Mouse (Mus musculus) CH12.LX (cell line): ENCODE measurements around the gene Vav1. TPM values are rescaled to one million over a fixed set of nuclear protein-coding genes. Genes with fewer than 3 reads are reported as not detected.

Experiments used
- DNase-seq: peaks from one replicate; pipeline ENCODE4 v3.0.0-alpha.2; 2013; ENCODE audit errors: extremely low read depth
- H3K27ac ChIP-seq: 2 replicates; pipeline ENCODE4 v1.5.1; 2012; ENCODE audit warnings: low read depth, mild to moderate bottlenecking, control low read depth, moderate library complexity; ENCODE audit not compliant: insufficient read depth
- H3K27me3 ChIP-seq: replicated peaks from 2 replicates; pipeline ENCODE3; 2012; ENCODE audit warnings: inconsistent platforms
- H3K36me3 ChIP-seq, 2 experiments: replicated peaks in 1 of 2; 2 replicates each; pipeline versions ENCODE3 to v1.6.1; 2012; ENCODE audit warnings: inconsistent platforms in 1 of 2, low read length in 1 of 2, mild to moderate bottlenecking in 1 of 2, mixed read lengths in 1 of 2, moderate library complexity in 1 of 2; ENCODE audit not compliant: control insufficient read depth in 1 of 2, insufficient read depth in 1 of 2
- H3K4me1 ChIP-seq, 2 experiments: 2 replicates each; pipeline ENCODE4 v1.6.1; 2012; ENCODE audit warnings: inconsistent platforms in 1 of 2, moderate library complexity in 1 of 2; ENCODE audit not compliant: insufficient read depth in 2 of 2, control insufficient read depth in 1 of 2
- H3K4me2 ChIP-seq: 2 replicates; pipeline ENCODE4 v1.6.1; 2012; ENCODE audit warnings: low read depth, mild to moderate bottlenecking, control low read depth; ENCODE audit not compliant: poor library complexity, insufficient read depth, severe bottlenecking
- H3K4me3 ChIP-seq, 3 experiments: fragments of 150-350 bp in 1 of 3; sonication (generic) in 1 of 3; replicated peaks in 1 of 3; 2 replicates each; pipeline versions ENCODE3 to v1.5.1; 2011 to 2012; ENCODE audit warnings: low read depth in 2 of 3, low read length in 2 of 3, mild to moderate bottlenecking in 2 of 3, moderate library complexity in 2 of 3, control low read depth in 1 of 3, improper control_type of control experiment in 1 of 3, inconsistent platforms in 1 of 3, mixed read lengths in 1 of 3; ENCODE audit not compliant: poor library complexity in 1 of 3
- H3K79me2 ChIP-seq: replicated peaks from 2 replicates; pipeline ENCODE4 v1.6.1; 2012; ENCODE audit warnings: mild to moderate bottlenecking, moderate library complexity; ENCODE audit not compliant: control insufficient read depth, poor library complexity, insufficient read depth, severe bottlenecking; ENCODE audit errors: extremely low read depth
- H3K9ac ChIP-seq: 2 replicates; pipeline ENCODE4 v1.6.1; 2012; ENCODE audit warnings: low read depth, mild to moderate bottlenecking, control low read depth, moderate library complexity; ENCODE audit not compliant: insufficient read depth
- H3K9me3 ChIP-seq: replicated peaks from 2 replicates; pipeline ENCODE3; 2012; ENCODE audit warnings: low read length, inconsistent platforms, mixed read lengths
- CHD1 ChIP-seq: IDR thresholded peaks from 2 replicates; pipeline ENCODE4 v1.6.1; 2012; ENCODE audit warnings: low read depth, low read length, improper control_type of control experiment, inconsistent platforms
- CHD2 ChIP-seq: IDR thresholded peaks from 2 replicates; pipeline ENCODE4 v1.6.1; 2011; ENCODE audit warnings: low read length, improper control_type of control experiment
- CTCF ChIP-seq, 2 experiments: IDR thresholded peaks in 1 of 2; conservative IDR thresholded peaks in 1 of 2; 2 replicates each; pipeline ENCODE4 v1.5.1; 2011 to 2012; ENCODE audit warnings: low read depth in 2 of 2, low read length in 2 of 2, improper control_type of control experiment in 1 of 2, inconsistent platforms in 1 of 2, mild to moderate bottlenecking in 1 of 2, moderate library complexity in 1 of 2
- JUN ChIP-seq: IDR thresholded peaks from 2 replicates; pipeline ENCODE4 v1.6.1; 2011; ENCODE audit warnings: low read depth, mild to moderate bottlenecking, low read length, improper control_type of control experiment, moderate library complexity; ENCODE audit not compliant: insufficient read depth
- JUND ChIP-seq: conservative IDR thresholded peaks from 2 replicates; pipeline ENCODE4 v1.6.1; 2011; ENCODE audit warnings: low read depth, low read length, improper control_type of control experiment
- KAT2A ChIP-seq: IDR thresholded peaks from 2 replicates; pipeline ENCODE4 v1.6.1; 2012; ENCODE audit warnings: low read length, improper control_type of control experiment, inconsistent platforms; ENCODE audit not compliant: insufficient replicate concordance
- MAZ ChIP-seq: IDR thresholded peaks from 2 replicates; pipeline ENCODE4 v1.6.1; 2012; ENCODE audit warnings: low read depth, mild to moderate bottlenecking, inconsistent platforms, low read length, improper control_type of control experiment, moderate library complexity
- MEF2A ChIP-seq: IDR thresholded peaks from 2 replicates; pipeline ENCODE4 v1.6.1; 2014; ENCODE audit warnings: low read depth, mild to moderate bottlenecking, inconsistent platforms, low read length, improper control_type of control experiment, borderline replicate concordance
- MXI1 ChIP-seq: IDR thresholded peaks from 2 replicates; pipeline ENCODE4 v1.6.1; 2011; ENCODE audit warnings: mild to moderate bottlenecking, low read depth, low read length, improper control_type of control experiment
- MYC ChIP-seq: IDR thresholded peaks from 2 replicates; pipeline ENCODE4 v1.6.1; 2011; ENCODE audit warnings: low read depth, mild to moderate bottlenecking, improper control_type of control experiment, low read length
- NELFE ChIP-seq: IDR thresholded peaks from 2 replicates; pipeline ENCODE4 v1.6.1; 2011; ENCODE audit warnings: low read depth, low read length, improper control_type of control experiment
- POLR2AphosphoS2 ChIP-seq: IDR thresholded peaks from 2 replicates; pipeline ENCODE4 v1.6.1; 2011; ENCODE audit warnings: low read depth, low read length, improper control_type of control experiment
- RAD21 ChIP-seq: IDR thresholded peaks from 2 replicates; pipeline ENCODE4 v1.6.1; 2011; ENCODE audit warnings: low read depth, mild to moderate bottlenecking, low read length, improper control_type of control experiment, moderate library complexity
- RCOR1 ChIP-seq: conservative IDR thresholded peaks from 2 replicates; pipeline ENCODE4 v1.6.1; 2012; ENCODE audit warnings: low read depth, mild to moderate bottlenecking, inconsistent platforms, low read length, improper control_type of control experiment
- SMC3 ChIP-seq: IDR thresholded peaks from 2 replicates; pipeline ENCODE4 v1.6.1; 2011; ENCODE audit warnings: low read depth, low read length, improper control_type of control experiment
- TBP ChIP-seq: conservative IDR thresholded peaks from 2 replicates; pipeline ENCODE4 v1.6.1; 2011; ENCODE audit warnings: low read depth, low read length, improper control_type of control experiment
- USF1 ChIP-seq: IDR thresholded peaks from 2 replicates; pipeline ENCODE4 v1.6.1; 2014; ENCODE audit warnings: low read depth, mild to moderate bottlenecking, inconsistent platforms, low read length, improper control_type of control experiment
- USF2 ChIP-seq: conservative IDR thresholded peaks from 2 replicates; pipeline ENCODE4 v1.6.1; 2011; ENCODE audit warnings: low read depth, low read length, improper control_type of control experiment
- ZC3H11A ChIP-seq: IDR thresholded peaks from 2 replicates; pipeline ENCODE4 v1.6.1; 2012; ENCODE audit warnings: low read depth, mild to moderate bottlenecking, inconsistent platforms, low read length, improper control_type of control experiment
- ZKSCAN1 ChIP-seq: IDR thresholded peaks from 2 replicates; pipeline ENCODE4 v1.6.1; 2012; ENCODE audit warnings: low read depth, inconsistent platforms, low read length, improper control_type of control experiment, borderline replicate concordance
- dilution Hi-C: fragments of 300-500 bp; cut with MboI; formaldehyde crosslinking; loops from 2 replicates; pipeline ENCODE4 v1.14.3; 2020; ENCODE audit warnings: low sequenced_read_pairs; ENCODE audit not compliant: extremely low pct_unique_long_range_greater_than_20kb, extremely low pct_ligation_motif_present
- in situ Hi-C: fragments of 300-500 bp; cut with MboI; formaldehyde crosslinking; loops from 3 replicates; pipeline ENCODE4 v1.14.3; 2019; ENCODE audit warnings: low sequenced_read_pairs, low pct_ligation_motif_present, low pct_unique_long_range_greater_than_20kb, mixed read lengths
- polyA plus RNA-seq: library from polyadenylated mRNA; unstranded; fragments of >175 nt; gene quantifications from 2 replicates; pipeline ENCODE4 v1.2.1, GENCODE M21; 2012; ENCODE audit warnings: low read depth; ENCODE audit not compliant: insufficient read length
- total RNA-seq, 2 experiments: library from RNA; depleted of rRNA; stranded (reverse); fragments of 300-350 nt in 1 of 2; fragments of >200 nt in 1 of 2; gene quantifications; 2 replicates each; pipeline ENCODE4 v1.2.3; 2012 to 2014

Gene Vav1
- total and polyA plus RNA-seq, 3 experiments = 60.3 to 90.9 (median 84.3) TPM

- H3K4me2 ChIP-seq = peak overlapping the region; percentile 53
- dilution Hi-C loops = no loop called here
These were observed 28.3 kb upstream of the Vav1 start for GRCm38 (mm10) chr17:57250461-57251160.

GRCm38 (mm10) chr17:57251431-57251830 is 27.5 kb upstream of the Vav1 start:
- H3K9me3 ChIP-seq = no peaks in the 10 kb centered on the region
- H3K27ac ChIP-seq = no peak overlapping the region
- peaks cover 24 to 53% of the 10 kb centered on the region in 2 experiments for H3K36me3 ChIP-seq
- H3K27me3 ChIP-seq = no peaks in the 10 kb centered on the region
- no peak overlapping the region for H3K9ac ChIP-seq
- no peak for DNase-seq
- dilution Hi-C loops (no loop called here), in situ Hi-C loops (no loop called here)
- TF ChIP-seq CHD2 = no peak
- TF ChIP-seq TBP = no peak
- no peak for TF ChIP-seq MEF2A
- TF ChIP-seq RCOR1 = no peak
- TF ChIP-seq SMC3 = no peak
- TF ChIP-seq USF1 = no peak
- TF ChIP-seq MXI1 = no peak
- no peak for TF ChIP-seq NELFE
- no peak for TF ChIP-seq ZKSCAN1
- H3K79me2 ChIP-seq = no peaks in the 10 kb centered on the region
- H3K4me2 ChIP-seq = no peak overlapping the region
- H3K4me3 ChIP-seq = no peak overlapping the region
- H3K4me1 ChIP-seq = peaks cover 12 to 32% of the 10 kb centered on the region in 2 experiments

More at GRCm38 (mm10) chr17:57250461-57251160, 28.3 kb upstream of the Vav1 start:
- H3K79me2 ChIP-seq = no peaks in the 10 kb centered on the region; the same call in 1 of the 2 replicates
- H3K4me3 ChIP-seq = peak overlapping the region; percentile 74 to 87 (median 87)
- TF ChIP-seq RAD21 (no peak), MEF2A (no peak), ZC3H11A (no peak), JUN (no peak), USF1 (no peak), CHD1 (no peak), CHD2 (no peak), MXI1 (no peak), CTCF (conservative IDR thresholded peaks at IDR 0.05 in 1 of 2, IDR thresholded peaks at IDR 0.05 in 1 of 2; ENCODE audit: low read depth in 2 of 2, low read length in 2 of 2) (no peak), POLR2AphosphoS2 (no peak), ZKSCAN1 (no peak), KAT2A (no peak), MAZ (no peak), MYC (no peak), JUND (no peak), USF2 (no peak)
- peaks cover 16 to 40% of the 10 kb centered on the region in 2 experiments for H3K4me1 ChIP-seq
- no peak for DNase-seq
- H3K9ac ChIP-seq = 0 out of 2 replicates have a peak overlapping the region, but pooled peaks have one; percentile 53
- no peaks in the 10 kb centered on the region for H3K9me3 ChIP-seq
- H3K36me3 ChIP-seq = peaks cover 26 to 49% of the 10 kb centered on the region in 2 experiments
- in situ Hi-C loops = no loop called here
- H3K27me3 ChIP-seq = no peaks in the 10 kb centered on the region
- H3K27ac ChIP-seq = no peak overlapping the region
